Mouse (Mus musculus) retina, embryonic 14.5 days (tissue): Measurements from ENCODE around the gene Stub1.
A peak's percentile ranks its signal among the peaks of the same experiment; 100 is the strongest.
"Not testable (repeated sequence)": the region's sequence is repeated elsewhere in the genome, so short reads cannot be mapped to it uniquely, and the experiment has no call there.

Experiments
- DNase-seq: peaks from one replicate; pipeline ENCODE4 v3.0.0-alpha.2; 2015; ENCODE audit warnings: low spot score

Gene Stub1

GRCm38 (mm10) chr17:25823452-25823851, 9.8 kb downstream of the Stub1 start, which contains the start of gene Wdr24:
Gene Wdr24 (plus strand): TSS chr17:25823627.
- peak; percentile 93 for DNase-seq

DNA sequence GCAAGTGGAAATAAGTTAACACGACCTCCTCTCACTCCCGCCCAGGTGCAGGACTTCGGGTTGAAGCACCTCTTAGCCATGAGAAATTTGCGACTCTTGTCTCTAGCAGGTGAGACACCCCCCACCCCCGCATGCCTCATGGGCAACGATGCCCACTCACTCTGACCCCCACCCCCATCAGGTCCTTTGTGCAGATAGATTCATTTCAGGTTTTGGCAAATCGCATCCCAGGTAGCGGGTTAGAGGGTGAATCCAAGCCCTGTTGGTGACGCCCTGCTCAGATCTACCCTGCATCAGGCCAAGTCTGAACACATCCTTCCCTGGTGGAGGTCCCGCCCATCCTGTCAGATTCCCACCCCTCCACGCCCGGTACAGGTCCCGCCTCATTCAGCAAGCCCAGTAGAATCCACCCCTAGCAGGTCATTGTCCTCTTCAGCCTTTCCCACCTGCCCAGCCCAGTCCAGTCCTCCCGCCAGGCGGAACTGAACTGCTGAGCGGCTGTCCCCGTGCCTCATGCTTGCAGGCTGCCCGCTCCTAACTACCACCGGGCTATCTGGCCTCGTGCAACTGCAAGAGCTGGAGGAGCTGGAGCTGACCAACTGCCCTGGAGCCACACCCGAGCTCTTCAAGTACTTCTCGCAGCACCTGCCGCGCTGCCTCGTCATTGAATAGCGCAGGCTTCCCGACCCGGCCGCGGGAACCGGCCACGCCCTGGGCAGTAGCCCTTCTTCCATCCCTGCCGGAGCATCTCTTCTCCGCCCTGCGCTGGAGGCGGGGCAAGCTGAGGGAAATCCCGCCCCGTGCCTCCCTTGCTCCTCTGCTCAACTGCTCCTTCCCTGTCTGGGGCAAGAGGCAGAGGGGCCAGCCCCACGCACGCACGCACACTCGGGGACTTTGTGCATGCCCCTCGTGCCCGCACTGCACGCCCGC, 14.1 kb downstream of the Stub1 start:
- DNase-seq, result peak; percentile 22

GRCm38 (mm10) chr17:25817662-25818061, 15.5 kb downstream of the Stub1 start:
- no peak for DNase-seq

GRCm38 (mm10) chr17:25813471-25813870, 19.7 kb downstream of the Stub1 start:
- DNase-seq, result peak; percentile 90

DNA sequence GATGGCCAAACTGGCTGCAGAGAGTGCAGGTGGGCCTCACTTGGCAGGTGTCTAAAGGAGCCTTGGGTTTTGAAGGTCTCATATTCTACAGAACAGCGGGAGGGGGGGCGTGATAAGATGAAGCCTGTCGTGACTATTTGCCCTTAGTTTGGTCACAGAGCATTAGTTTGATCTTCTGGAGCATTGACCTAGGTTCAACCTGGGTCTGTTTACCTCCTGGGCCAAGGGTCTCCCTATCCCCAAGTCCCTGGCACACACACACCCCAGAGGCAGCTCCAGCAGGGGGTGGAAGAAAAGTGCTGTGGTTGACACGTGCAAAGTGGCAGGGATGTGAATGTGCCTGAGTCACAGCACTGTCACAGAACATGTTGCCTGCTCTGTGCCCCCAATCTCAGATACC, 22.3 kb downstream of the Stub1 start:
- DNase-seq, result no peak

DNA sequence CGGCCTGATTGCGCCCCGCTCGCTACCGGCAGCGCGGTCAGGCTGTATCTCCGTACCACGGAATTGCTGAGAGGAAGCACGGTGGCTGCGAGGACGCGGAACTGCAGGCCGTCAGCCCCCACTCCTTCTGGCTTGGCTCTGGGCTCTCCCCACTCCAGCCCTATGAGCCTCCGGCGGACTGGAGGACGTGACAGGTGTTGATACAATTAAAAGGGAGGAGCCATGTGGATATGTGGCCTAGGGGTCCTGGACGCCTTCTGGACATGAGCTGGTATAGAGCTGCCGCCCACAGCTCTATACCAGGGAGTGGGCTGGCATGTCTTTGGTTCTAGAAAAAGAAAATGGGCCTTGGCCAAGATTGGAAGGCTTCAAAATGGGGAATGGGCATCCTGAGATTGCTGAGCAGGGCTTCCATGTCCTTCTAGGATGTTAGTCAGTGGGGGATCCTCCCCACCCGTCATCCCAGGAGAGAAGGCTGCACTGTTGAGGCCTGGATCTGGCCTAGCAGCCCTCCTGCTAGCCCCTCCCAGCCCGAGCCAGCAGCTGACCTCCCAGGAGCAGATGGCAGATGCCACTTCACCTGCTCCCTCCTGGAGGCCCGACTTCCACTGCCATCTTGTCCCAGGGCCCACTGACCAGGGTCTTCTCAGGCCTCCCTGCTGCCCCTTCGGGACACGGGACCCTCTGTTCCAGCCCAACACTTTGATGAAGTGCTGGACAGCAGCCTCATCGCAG, 23.4 kb downstream of the Stub1 start:
- DNase-seq, result no peak

GRCm38 (mm10) chr17:25808789-25809605, 24.2 kb downstream of the Stub1 start, which contains the start of gene Fbxl16:
Gene Fbxl16 (plus strand): TSS chr17:25809085.
- peak; percentile 91 for DNase-seq

DNA sequence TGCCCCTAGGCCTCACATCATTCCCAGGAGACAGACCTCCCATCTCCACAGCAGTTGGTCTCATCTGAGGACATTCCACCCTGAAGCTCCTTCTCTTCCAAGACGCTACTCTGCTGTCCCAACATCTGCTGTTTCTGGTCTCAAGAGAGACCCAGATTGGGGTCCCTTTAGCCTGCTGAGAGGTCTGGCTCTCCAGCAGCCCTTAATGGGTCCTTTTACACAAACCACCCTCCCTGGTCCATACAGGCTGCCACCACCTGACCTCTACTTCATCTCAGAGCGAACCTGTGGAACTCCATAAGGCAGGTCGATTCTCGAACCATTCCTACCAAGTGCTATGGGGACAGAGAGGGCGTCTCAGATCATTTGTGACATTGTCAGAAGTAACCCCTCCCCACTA, 25.2 kb downstream of the Stub1 start:
- peak; percentile 32 for DNase-seq

- not testable (repeated sequence) for DNase-seq
Measured at GRCm38 (mm10) chr17:25807452-25807851, 25.8 kb downstream of the Stub1 start.

GRCm38 (mm10) chr17:25806507-25806906, 26.7 kb downstream of the Stub1 start:
- no peak for DNase-seq

DNA sequence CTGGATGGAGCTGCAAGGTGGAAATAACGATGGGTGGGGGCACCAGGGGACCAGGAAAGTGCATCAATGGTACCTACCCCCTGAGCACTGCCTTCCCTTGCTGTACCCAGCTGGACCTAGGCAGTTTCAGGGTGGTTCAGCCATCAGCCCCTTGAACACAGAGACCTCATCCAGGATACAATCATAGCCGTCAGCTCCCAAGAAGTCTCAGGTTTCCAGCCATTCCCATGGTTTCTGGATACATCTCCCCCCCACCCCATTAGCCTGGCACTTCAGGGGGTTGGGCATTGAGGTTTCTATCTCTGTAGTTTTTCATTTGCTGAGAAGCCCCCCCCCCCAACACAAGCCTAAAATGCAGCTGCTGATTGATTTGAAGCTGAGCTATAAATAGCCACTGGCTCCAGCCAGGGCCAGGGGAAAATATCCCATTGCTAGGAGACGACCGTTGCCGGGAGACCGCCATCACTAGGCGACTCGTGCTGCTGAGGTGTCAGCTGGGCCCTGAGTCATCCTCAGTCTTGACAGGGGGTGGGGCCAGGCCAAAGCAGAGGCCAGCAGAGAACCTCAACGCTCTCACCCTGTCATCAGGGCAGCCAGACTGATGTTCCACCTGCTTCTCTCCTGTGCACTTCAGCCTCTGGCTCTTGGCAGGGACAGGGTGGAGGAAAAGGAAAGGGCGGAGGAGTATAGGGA, 30.2 kb downstream of the Stub1 start:
- peak; percentile 92 for DNase-seq

DNA sequence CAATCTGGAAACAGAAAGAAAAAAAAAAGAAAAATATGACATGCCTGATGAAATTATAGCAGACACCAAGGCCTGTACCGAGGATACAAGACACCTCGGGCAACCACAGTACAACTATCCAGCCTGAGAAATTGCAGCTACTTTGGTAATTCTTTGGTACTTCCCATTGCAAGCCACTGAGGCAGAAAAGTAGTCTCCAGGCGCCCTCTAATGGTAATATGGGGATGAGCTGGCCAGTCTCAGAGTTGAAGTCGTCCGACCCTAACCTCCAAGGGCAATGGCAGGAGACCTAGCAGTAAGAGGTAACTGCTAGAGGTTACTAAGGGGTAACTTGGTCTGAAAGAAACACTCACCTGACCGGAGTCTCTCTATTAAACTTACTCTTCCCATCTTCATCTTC, 32.2 kb downstream of the Stub1 start:
- peak; percentile 95 for DNase-seq

GRCm38 (mm10) chr17:25796951-25797369, 36.2 kb downstream of the Stub1 start, which contains the start of gene Metrn:
Gene Metrn (minus strand): TSS chr17:25797136.
- DNase-seq, result peak; percentile 93

DNA sequence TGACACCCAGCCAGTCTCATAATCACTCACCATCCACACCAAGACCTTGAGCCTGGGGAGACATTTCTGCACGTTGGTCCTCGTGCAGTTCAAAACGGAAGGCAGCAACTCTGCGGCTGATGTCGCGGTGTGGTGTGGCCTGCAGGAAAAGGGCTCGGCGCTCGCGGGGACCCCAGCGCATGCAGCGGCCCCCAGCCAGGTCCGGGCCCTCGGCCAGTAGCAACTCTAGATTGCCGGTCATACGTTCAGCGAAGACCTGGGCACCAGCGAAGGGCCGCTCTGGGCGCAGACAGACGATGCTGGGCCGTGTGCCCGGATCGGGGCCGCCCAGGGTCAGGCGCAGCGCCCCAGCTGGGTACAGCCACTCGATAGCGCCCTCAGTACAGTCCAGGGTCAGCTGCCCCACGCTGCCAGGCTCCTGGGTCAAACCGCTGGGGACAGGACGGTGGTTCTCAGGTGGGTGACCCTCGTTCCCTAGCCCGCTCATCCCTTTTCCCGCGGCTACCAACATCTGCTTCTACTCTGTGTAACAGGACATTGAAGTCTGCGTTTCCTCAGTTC, 36.9 kb downstream of the Stub1 start:
- no peak for DNase-seq

GRCm38 (mm10) chr17:25795609-25796092, 37.6 kb downstream of the Stub1 start, which contains the start of gene AC134908.4:
Gene AC134908.4 (minus strand): TSS chr17:25795659.
- DNase-seq, result peak; percentile 86

GRCm38 (mm10) chr17:25794998-25795397, 38.2 kb downstream of the Stub1 start:
- DNase-seq, result no peak

DNA sequence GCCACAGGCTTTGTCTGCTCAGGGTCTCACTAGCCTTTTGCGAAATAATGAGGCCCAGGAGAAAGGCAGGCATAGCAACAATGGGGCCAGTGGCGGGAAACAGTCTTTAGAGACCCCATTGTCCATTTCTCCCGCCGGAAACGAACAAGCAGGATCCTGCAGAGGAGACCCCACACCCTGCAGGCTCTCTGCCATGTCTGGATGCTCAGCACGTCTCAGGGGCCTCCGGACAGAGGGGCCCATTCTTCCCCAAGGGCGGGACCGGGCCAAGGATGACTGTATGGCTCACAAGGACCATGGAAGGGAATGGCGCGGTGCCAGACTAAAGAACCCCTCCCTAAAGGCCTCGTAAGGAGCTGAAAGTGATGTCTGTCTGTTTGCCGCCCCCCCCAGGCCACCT, 39.0 kb downstream of the Stub1 start:
- no peak for DNase-seq

DNA sequence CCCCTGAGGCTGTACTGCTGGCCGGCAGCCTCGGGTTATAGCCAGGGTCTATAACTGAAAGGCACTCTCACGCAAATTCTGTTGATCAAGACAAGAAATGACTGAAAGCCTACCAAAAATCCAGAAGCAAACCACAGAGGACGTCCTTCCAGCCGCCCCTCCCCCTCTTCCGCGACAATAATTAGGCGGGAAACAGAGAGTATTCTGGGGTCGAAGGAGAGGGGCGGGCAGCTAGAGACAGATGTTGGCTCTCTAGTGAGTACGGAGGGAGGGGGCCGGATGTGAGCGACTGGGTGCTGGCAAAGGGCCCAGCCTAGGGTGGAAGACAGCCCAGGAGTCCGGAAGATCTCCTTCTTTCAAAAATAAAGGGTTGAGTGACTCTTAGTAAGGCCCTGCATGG, 40.6 kb downstream of the Stub1 start, which contains the start of gene Fam173a:
TSS of gene Fam173a (minus strand) at position 287 of the 400 bp plus-strand sequence.
- DNase-seq, result peak; percentile 73

DNA sequence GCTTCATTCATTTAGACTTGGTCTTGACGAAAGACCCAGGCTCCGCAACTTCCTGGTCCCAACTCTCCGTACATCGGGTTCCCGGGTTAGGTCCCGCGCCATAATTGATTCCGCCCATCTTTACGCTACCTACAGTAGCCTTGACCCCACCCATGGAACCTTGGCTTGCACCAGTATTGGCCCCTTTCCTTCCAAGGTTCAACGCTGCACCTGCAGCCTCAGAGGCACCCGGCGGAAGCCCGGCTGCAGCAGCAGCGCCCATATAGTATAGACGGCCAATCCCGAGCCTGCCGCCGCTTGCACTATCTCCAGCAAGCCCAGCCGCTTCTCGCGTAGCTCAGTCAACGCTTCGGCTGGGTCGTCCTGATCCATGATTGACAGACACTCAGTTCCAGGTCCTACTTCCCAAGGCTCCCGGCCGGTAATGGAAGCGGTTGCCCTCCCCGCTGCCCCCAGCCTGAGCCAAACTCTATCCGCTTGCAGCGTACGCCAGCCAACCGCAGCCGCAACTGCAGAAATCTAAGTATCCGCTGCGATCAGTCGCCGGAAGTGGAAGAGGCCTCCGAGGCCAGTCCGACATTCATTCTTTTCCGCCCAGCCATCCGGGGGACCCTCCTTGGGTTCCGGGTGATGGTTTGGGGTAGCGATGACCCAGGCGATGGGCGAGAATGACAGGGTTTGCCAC, 41.2 kb downstream of the Stub1 start:
- DNase-seq, result peak; percentile 86

DNA sequence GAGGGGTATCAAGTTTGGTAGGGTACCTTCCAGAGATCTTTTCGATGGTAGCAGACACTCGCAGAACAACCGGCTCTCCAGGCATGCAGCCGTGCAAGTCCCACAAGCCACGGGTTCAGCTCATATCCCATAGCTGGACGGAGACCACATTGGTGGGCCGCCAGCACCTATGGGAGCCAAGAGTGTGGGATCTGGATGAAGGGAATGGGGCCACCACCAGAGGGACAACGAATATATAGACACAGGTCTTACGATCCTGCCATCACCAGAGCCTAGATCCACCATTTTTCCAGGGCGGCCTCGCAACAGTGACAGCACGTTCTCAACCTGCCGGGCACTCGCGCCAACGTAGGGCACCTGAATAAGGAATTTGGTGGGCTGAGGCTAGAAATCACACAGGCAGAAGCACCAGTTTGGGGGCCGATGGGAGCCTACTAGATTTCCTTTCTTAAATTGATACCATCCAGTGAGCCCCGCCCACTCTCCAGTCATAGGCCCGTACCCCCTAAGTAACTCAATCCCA, 41.8 kb downstream of the Stub1 start:
- peak; percentile 32 for DNase-seq
